Mouse (Mus musculus) natural killer cell, adult 2 months (primary cell): ENCODE results near the gene Mmp28.

ENCODE experiments used
- DNase-seq, 2 experiments: peaks; one replicate each; pipeline ENCODE4 v3.0.0; 2022; ENCODE audit warnings: low spot score in 2 of 2

Gene Mmp28

GRCm38 (mm10) chr11:83409087-83409754, 53.6 kb downstream of the Mmp28 start, which contains the start of gene Rasl10b:
Gene Rasl10b (plus strand): TSS chr11:83409137.
- no peak for DNase-seq

DNA sequence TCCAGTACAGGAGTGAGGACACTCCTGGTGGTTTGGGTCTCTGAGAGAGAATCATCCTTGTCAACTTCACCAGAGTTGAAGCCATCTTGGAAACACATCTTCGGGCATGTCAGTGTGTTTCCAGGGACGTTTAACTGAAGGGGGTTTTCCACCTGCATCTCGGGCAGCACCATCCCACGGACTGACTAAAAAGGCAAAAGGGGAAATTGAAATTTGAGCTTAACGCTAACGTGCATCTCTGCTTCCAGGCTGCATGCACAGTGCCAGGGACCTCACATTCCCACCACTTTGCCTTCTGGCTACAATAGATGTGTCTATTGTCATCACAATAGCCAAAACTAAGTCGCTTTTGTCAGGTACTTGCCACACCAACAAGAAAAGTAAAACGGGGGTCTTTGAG, 54.6 kb downstream of the Mmp28 start:
- no peak for DNase-seq

- no peak for DNase-seq
Observed at GRCm38 (mm10) chr11:83406391-83406790, 56.5 kb downstream of the Mmp28 start.

- DNase-seq = no peak
Observed at GRCm38 (mm10) chr11:83403787-83404186, 59.1 kb downstream of the Mmp28 start.

GRCm38 (mm10) chr11:83398724-83399123, 64.1 kb downstream of the Mmp28 start:
- DNase-seq = no peak

- no peak for DNase-seq
Observed at GRCm38 (mm10) chr11:83397626-83398025, 65.2 kb downstream of the Mmp28 start.

DNA sequence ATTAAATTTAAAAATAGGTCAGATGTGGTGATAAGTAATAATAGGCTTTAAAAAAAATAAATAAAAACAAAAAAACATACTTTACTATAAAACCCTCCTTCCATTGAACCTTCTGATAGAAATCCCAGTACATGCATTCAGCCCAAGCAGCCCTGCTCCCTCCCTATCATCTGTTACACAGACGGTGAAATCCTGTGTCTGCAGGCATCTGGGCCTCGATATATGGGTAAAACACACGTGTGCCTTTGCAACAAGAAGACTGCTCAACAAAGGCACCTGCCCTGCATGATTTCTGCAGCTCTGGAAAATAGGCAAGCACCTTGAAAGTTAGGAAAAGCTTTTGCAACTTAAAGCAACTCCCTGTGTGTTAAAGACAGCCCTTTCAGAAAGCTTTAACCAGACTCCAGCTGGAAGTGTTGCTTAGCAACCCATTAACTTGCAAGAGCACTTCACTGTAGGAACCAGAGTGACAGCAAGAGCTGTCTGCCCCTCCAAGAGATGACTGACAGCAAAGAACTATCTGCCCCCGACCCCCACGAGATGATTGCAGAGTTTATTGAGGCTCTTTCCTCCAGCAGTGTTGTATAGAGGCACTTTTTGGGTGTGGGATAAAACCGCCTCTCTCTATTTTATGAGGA, 68.0 kb downstream of the Mmp28 start:
- no peak for DNase-seq

DNA sequence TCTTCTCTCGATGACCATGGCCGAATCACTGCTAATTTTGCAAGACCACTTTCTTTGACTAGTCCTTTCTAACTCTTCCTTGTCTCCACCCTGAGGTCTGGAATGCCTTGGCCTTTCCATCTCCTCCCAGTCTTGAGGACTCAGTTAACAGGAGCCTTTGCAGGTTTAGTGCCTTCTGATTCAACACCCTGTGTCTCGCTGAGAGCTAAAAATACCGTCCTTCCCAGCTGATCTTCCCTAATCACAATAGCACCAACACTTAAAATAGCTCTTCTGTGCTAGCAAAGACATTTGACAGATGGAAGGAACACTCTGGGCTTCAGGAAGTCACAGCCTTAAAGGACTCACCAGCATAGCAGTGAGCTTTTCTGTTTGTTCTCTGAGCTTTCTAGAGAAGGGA, 69.8 kb downstream of the Mmp28 start:
- no peak for DNase-seq
